Mouse (Mus musculus) limb, embryonic 11.5 days (tissue): Measurements from ENCODE around the gene Plekhm1. TPM values are rescaled to one million over a fixed set of nuclear protein-coding genes. Genes with fewer than 3 reads are reported as not detected.
"Not testable (repeated sequence)": the region's sequence is repeated elsewhere in the genome, so short reads cannot be mapped to it uniquely, and the experiment has no call there.

Source experiments
- ATAC-seq: fragments of 200-750 bp; cut with Nextera tagmentation; 2 replicates; pipeline ENCODE4 v1.8.0; 2017; ENCODE audit warnings: low read depth; ENCODE audit not compliant: insufficient number of reproducible peaks, low FRiP score, low TSS enrichment
- DNase-seq: peaks from one replicate; pipeline ENCODE4 v3.0.0-alpha.2; 2015; ENCODE audit warnings: low spot score
- H3K27ac ChIP-seq: fragments of 300-500 bp; sonication (generic); replicated peaks from 2 replicates; pipeline ENCODE4 v1.5.1; 2014; ENCODE audit warnings: low read depth, mild to moderate bottlenecking, low read length
- H3K27me3 ChIP-seq: fragments of 300-500 bp; sonication (generic); 2 replicates; pipeline ENCODE4 v1.6.1; 2014; ENCODE audit warnings: mild to moderate bottlenecking, low read length, mixed read lengths; ENCODE audit not compliant: control insufficient read depth, insufficient read depth
- H3K36me3 ChIP-seq: fragments of 300-500 bp; sonication (generic); 2 replicates; pipeline ENCODE4 v1.6.1; 2014; ENCODE audit warnings: mild to moderate bottlenecking, low read length, moderate library complexity, mixed read lengths; ENCODE audit not compliant: control insufficient read depth, insufficient read depth
- H3K4me1 ChIP-seq: fragments of 300-500 bp; sonication (generic); 2 replicates; pipeline ENCODE4 v1.6.1; 2014; ENCODE audit warnings: low read length, mixed read lengths; ENCODE audit not compliant: control insufficient read depth, insufficient read depth
- H3K4me2 ChIP-seq: fragments of 300-500 bp; sonication (generic); 2 replicates; pipeline ENCODE4 v1.6.1; 2014; ENCODE audit warnings: low read depth, mild to moderate bottlenecking, moderate library complexity; ENCODE audit not compliant: severe bottlenecking
- H3K4me3 ChIP-seq: fragments of 300-500 bp; sonication (generic); 2 replicates; pipeline ENCODE4 v1.5.1; 2014; ENCODE audit warnings: low read depth, low read length
- H3K9ac ChIP-seq: fragments of 300-500 bp; sonication (generic); 2 replicates; pipeline ENCODE4 v1.6.1; 2014; ENCODE audit warnings: mild to moderate bottlenecking, low read length
- H3K9me3 ChIP-seq: fragments of 300-500 bp; sonication (generic); 2 replicates; pipeline ENCODE4 v1.6.1; 2016; ENCODE audit warnings: low read length; ENCODE audit not compliant: control insufficient read depth
- WGBS: fragments of 180-500 bp; shearing (Covaris S2); extraction: QIAGEN DNeasy Blood & Tissue Kit; methylation state at CpG from one replicate; pipeline ENCODE4 v1.1.7; 2014; 5-methylcytosine and 5-hydroxymethylcytosine counted together
- polyA plus RNA-seq: library from polyadenylated mRNA; unstranded; fragments of >200 nt; fragmentation: Nextera tagmentation; extraction: Ambion mirVana; gene quantifications from 2 replicates; pipeline ENCODE4 v1.2.1, GENCODE M21; 2014

Gene Plekhm1
- polyA plus RNA-seq, 1 experiment from 2014 or later = 7.9 TPM

DNA sequence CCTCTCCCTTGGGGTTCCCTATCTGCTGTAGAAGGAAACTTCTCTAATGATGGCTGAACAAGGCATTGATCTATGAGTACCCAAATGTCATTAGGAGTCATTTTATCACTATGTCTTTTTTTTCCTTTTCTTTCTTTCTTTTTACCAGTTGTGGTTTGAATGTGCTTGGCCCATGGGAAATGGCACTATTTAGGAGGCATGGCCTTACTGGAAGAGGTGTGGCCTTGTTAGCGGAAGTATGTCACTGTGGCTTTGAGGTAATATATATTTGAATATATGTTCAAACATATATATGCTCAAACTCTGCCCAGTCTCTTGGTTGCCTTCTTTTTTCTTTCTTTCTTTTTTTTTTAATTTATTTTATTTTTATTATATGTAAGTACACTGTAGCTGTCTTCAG lies 1.0 kb upstream of the Plekhm1 start:
- Histone ChIP-seq H3K9ac (no peak overlapping the region), H3K4me3 (no peak overlapping the region), H3K4me2 (no peak overlapping the region), H3K36me3 (no peaks in the 10 kb centered on the region), H3K27me3 (no peaks in the 10 kb centered on the region), H3K4me1 (no peaks in the 10 kb centered on the region), H3K9me3 (no peaks in the 10 kb centered on the region), H3K27ac (no peak overlapping the region)
- 89% methylated on average over 1 of the region's 1 CpGs for WGBS
- ATAC-seq (no peak), DNase-seq (no peak)

DNA sequence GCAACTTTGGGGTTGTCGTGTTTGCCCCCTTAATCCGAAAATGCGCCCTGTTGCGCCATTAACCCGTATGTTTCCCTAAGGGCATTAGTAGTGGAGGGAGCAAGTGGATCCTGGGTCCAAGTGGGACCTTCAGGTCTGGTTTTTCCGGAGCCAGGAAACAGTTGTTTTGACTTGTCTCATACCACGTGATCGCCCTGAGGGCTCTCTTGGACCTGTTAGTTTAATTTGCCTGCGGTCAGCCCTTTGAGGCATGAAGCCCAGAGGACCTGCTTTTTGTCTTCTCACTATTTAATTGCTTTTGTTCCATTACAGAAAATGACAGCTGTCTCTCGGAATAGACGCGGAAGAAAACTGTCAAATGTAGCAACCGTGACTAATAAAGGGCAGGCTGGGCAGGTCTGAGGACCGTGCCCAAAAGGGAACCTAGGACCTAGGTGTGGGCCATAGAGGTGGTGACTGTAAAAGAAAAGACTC lies 500 bp upstream of the Plekhm1 start:
- H3K9ac ChIP-seq = peak overlapping the region; percentile 69; the same call in 1 of the 2 replicates
- no peak overlapping the region for H3K27ac ChIP-seq
- no peaks in the 10 kb centered on the region for H3K27me3 ChIP-seq
- WGBS = 2% methylated on average over 14 of the region's 14 CpGs
- H3K36me3 ChIP-seq = no peaks in the 10 kb centered on the region
- peak; percentile 38; the same call in 1 of the 2 replicates for ATAC-seq
- H3K4me1 ChIP-seq = no peaks in the 10 kb centered on the region
- H3K4me2 ChIP-seq = peak overlapping the region; percentile 82
- no peaks in the 10 kb centered on the region for H3K9me3 ChIP-seq
- no peak for DNase-seq
- H3K4me3 ChIP-seq = peak overlapping the region; percentile 59

DNA sequence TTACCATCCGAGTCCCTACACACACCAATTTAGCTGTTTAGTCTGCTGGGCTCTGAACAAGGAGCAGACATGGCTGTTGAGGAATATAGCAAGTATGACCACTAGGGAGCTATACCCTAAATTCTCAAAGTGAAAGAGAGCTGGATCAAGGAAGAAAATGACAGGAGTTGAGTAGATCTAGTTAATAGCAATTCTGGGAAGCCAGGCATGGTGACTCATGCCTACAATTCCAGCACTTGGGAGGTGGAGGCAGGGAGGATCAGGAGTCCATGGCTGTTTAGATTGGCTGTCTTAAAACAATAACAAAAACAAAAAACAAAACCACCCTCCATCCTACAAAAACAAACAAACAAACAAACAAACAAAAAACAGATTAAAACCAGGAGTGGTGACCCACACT lies 1.2 kb downstream of the Plekhm1 start:
- H3K4me1 ChIP-seq = no peaks in the 10 kb centered on the region
- no peaks in the 10 kb centered on the region for H3K36me3 ChIP-seq
- no peak overlapping the region for H3K27ac ChIP-seq
- no peaks in the 10 kb centered on the region for H3K27me3 ChIP-seq
- 70% methylated on average over 1 of the region's 1 CpGs for WGBS
- no peak for DNase-seq
- no peak overlapping the region for H3K4me3 ChIP-seq
- H3K4me2 ChIP-seq = peak overlapping the region; percentile 82; the same call in 1 of the 2 replicates
- H3K9ac ChIP-seq = no peak overlapping the region
- H3K9me3 ChIP-seq = no peaks in the 10 kb centered on the region
- ATAC-seq = no peak

DNA sequence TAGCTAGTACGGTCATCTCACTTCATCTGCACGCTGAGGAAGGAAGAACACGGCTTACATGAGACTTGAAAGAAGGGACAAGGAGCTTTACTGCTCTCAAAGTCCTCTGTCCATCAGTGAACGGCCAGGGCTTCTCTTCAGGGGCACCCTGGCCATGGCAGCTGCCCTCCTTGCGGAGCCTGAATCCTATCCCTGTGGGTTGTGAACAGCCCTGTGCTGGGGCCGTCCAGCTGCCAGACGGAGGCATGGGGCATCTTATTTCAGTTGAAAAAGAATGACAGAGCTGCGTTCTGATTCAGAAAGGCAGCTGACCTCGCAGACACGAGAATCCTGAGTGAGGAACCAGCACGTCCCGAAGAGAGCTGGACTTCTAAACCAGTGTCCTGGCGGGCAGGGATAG lies 3.6 kb downstream of the Plekhm1 start:
- no peak overlapping the region for H3K9ac ChIP-seq
- H3K4me1 ChIP-seq = no peaks in the 10 kb centered on the region
- H3K27me3 ChIP-seq = no peaks in the 10 kb centered on the region
- 92% methylated on average over 13 of the region's 13 CpGs for WGBS
- no peak overlapping the region for H3K4me2 ChIP-seq
- no peak overlapping the region for H3K4me3 ChIP-seq
- DNase-seq = no peak
- H3K36me3 ChIP-seq = no peaks in the 10 kb centered on the region
- ATAC-seq = no peak
- no peak overlapping the region for H3K27ac ChIP-seq
- no peaks in the 10 kb centered on the region for H3K9me3 ChIP-seq

DNA sequence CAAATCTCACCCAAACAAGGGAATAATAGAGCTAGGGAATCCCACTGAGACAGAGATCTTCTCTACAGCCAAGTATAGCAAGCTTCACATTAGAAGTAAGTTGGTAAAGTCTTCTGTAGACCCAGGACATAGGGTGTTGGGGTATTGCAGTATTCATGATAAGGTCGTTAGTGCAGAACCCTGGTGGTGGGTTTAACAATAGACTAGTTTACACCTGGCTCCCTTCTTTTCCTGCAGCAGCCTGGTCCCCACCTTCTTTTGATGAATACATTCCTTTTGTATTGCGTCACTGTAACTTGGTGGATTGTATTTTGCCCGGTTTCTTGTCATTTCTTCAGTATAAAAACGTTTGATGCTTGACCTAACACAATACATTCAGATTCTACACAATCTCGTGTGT lies 5.4 kb downstream of the Plekhm1 start:
- H3K27ac ChIP-seq, H3K4me3 ChIP-seq, ATAC-seq, H3K4me1 ChIP-seq, H3K27me3 ChIP-seq, H3K9ac ChIP-seq, H3K36me3 ChIP-seq, H3K4me2 ChIP-seq, H3K9me3 ChIP-seq, DNase-seq: not testable (repeated sequence)
- WGBS = 74% methylated on average over 5 of the region's 5 CpGs

DNA sequence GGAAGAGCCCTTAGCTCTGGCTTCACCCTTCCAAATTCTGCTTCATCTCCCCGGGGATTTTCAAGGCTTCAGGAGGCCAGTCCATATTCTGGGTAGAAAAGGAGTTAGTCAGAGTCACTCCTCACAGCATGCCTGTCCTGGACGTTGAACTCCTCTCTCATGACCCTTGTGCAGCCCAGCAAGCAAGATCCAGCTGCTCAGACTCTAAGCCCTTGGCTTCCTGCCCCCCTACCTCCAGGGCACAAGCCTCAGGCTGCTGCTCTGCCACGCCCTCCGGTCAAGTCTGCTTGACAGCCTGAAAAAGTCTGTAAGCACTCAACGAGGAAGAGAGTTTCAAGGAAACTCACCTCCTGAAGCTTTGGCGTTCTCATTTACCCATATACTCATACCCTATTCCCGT lies 5.9 kb downstream of the Plekhm1 start:
- no peak overlapping the region for H3K4me3 ChIP-seq
- no peak for ATAC-seq
- H3K27ac ChIP-seq = no peak overlapping the region
- H3K4me1 ChIP-seq = no peaks in the 10 kb centered on the region
- no peaks in the 10 kb centered on the region for H3K9me3 ChIP-seq
- no peaks in the 10 kb centered on the region for H3K36me3 ChIP-seq
- DNase-seq = no peak
- H3K27me3 ChIP-seq = no peaks in the 10 kb centered on the region
- H3K4me2 ChIP-seq = no peak overlapping the region
- 79% methylated on average over 7 of the region's 7 CpGs for WGBS
- H3K9ac ChIP-seq = no peak overlapping the region

DNA sequence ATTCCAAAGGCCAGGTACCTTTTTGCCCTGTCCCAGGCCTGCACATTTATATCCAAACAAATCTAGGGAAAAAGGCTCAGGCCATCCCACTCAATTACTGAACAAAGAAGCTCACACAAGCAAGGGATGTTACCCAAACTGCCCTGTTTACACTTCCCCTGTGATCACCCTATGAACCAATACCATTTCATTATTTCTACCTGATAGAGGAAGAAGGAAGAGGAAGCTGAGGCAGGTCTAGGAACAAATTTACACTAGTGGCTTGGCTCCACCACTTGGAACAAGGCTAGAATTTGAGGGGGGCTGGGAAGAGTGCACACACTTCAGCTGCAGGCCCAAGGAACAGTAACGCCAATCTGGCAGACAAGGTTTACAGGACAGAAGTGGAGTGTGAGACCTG lies 6.7 kb downstream of the Plekhm1 start:
- H3K9ac ChIP-seq = no peak overlapping the region
- no peak overlapping the region for H3K4me2 ChIP-seq
- H3K9me3 ChIP-seq = no peaks in the 10 kb centered on the region
- DNase-seq (no peak), ATAC-seq (no peak)
- WGBS = 75% methylated on average over 1 of the region's 1 CpGs
- no peak overlapping the region for H3K27ac ChIP-seq
- H3K4me1 ChIP-seq = no peaks in the 10 kb centered on the region
- no peaks in the 10 kb centered on the region for H3K36me3 ChIP-seq
- H3K27me3 ChIP-seq = no peaks in the 10 kb centered on the region
- H3K4me3 ChIP-seq = no peak overlapping the region

DNA sequence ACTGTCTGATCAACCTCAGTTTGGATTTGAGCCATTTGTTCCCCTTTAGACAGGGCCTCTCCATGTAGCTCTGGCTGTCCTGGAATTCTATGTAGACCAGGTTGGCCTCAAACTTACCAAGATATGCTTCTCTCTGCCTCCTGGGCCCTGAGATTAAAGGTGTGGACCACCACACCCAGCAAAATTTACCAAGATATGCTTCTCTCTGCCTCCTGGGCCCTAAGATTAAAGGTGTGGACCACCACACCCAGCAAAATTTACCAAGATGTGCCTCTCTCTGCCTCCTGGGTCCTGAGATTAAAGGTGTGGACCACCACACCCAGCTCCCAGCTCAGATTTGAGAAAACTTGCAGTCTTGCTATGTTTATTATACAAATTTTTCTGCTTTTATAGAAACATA lies 7.9 kb downstream of the Plekhm1 start:
- DNase-seq (no peak), ATAC-seq (no peak)
- H3K9me3 ChIP-seq = no peaks in the 10 kb centered on the region
- H3K4me1 ChIP-seq = no peaks in the 10 kb centered on the region
- no peak overlapping the region for H3K27ac ChIP-seq
- no peak overlapping the region for H3K9ac ChIP-seq
- no peaks in the 10 kb centered on the region for H3K36me3 ChIP-seq
- no peak overlapping the region for H3K4me2 ChIP-seq
- no peaks in the 10 kb centered on the region for H3K27me3 ChIP-seq
- H3K4me3 ChIP-seq = no peak overlapping the region

DNA sequence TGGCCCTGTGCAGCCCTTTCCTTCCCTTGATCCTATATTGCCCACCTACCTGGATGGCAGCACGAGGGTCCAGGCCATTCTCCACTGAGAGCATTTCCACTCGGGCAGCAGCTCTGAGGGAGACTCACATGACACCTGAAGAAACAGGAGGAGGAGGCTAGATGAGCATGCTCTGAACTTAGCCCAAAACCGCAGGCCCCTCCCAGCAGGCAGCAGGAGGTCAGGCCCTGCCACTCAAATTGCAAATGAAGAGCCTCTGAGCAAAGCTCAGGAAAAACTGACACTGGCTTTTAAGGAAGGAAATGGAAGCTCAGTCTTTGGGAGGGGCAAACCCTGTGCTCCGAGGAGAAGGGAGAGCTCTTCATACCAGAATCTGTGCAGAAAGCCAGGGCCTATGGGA lies 8.7 kb downstream of the Plekhm1 start:
- Histone ChIP-seq H3K27ac (no peak overlapping the region), H3K4me3 (no peak overlapping the region), H3K27me3 (no peaks in the 10 kb centered on the region), H3K4me2 (no peak overlapping the region), H3K36me3 (no peaks in the 10 kb centered on the region), H3K4me1 (no peaks in the 10 kb centered on the region), H3K9ac (no peak overlapping the region), H3K9me3 (no peaks in the 10 kb centered on the region)
- no peak for ATAC-seq
- 57% methylated on average over 4 of the region's 4 CpGs for WGBS
- no peak for DNase-seq
